Mouse (Mus musculus) liver, embryonic 14.5 days (tissue): ENCODE measurements around the gene Usp20.

ENCODE experiments used
- CTCF ChIP-seq: IDR thresholded peaks from 2 replicates; pipeline ENCODE4 v1.5.1; 2016; ENCODE audit warnings: antibody characterized with exemption, low read depth, control low read depth
- EP300 ChIP-seq: IDR thresholded peaks from 2 replicates; pipeline ENCODE4 v1.6.1; 2016; ENCODE audit warnings: antibody characterized with exemption, low read depth

GRCm38 (mm10) chr2:30983024-30983423, 945 bp downstream of the Usp20 start:
- no peak for TF ChIP-seq CTCF
- TF ChIP-seq EP300, result no peak
